Mouse (Mus musculus) CH12.LX (cell line): ENCODE data around the gene Atp2b4. TPM values are rescaled to one million over a fixed set of nuclear protein-coding genes. Genes with fewer than 3 reads are reported as not detected.

ENCODE experiments used
- DNase-seq: peaks from one replicate; pipeline ENCODE4 v3.0.0-alpha.2; 2013; ENCODE audit errors: extremely low read depth
- H3K27ac ChIP-seq: 2 replicates; pipeline ENCODE4 v1.5.1; 2012; ENCODE audit warnings: low read depth, mild to moderate bottlenecking, control low read depth, moderate library complexity; ENCODE audit not compliant: insufficient read depth
- H3K27me3 ChIP-seq: replicated peaks from 2 replicates; pipeline ENCODE3; 2012; ENCODE audit warnings: inconsistent platforms
- H3K36me3 ChIP-seq, 2 experiments: replicated peaks in 1 of 2; 2 replicates each; pipeline versions ENCODE3 to v1.6.1; 2012; ENCODE audit warnings: inconsistent platforms in 1 of 2, low read length in 1 of 2, mild to moderate bottlenecking in 1 of 2, mixed read lengths in 1 of 2, moderate library complexity in 1 of 2; ENCODE audit not compliant: control insufficient read depth in 1 of 2, insufficient read depth in 1 of 2
- H3K4me1 ChIP-seq, 2 experiments: 2 replicates each; pipeline ENCODE4 v1.6.1; 2012; ENCODE audit warnings: inconsistent platforms in 1 of 2, moderate library complexity in 1 of 2; ENCODE audit not compliant: insufficient read depth in 2 of 2, control insufficient read depth in 1 of 2
- H3K4me2 ChIP-seq: 2 replicates; pipeline ENCODE4 v1.6.1; 2012; ENCODE audit warnings: low read depth, mild to moderate bottlenecking, control low read depth; ENCODE audit not compliant: poor library complexity, insufficient read depth, severe bottlenecking
- H3K4me3 ChIP-seq, 3 experiments: fragments of 150-350 bp in 1 of 3; sonication (generic) in 1 of 3; replicated peaks in 1 of 3; 2 replicates each; pipeline versions ENCODE3 to v1.5.1; 2011 to 2012; ENCODE audit warnings: low read depth in 2 of 3, low read length in 2 of 3, mild to moderate bottlenecking in 2 of 3, moderate library complexity in 2 of 3, control low read depth in 1 of 3, improper control_type of control experiment in 1 of 3, inconsistent platforms in 1 of 3, mixed read lengths in 1 of 3; ENCODE audit not compliant: poor library complexity in 1 of 3
- H3K79me2 ChIP-seq: replicated peaks from 2 replicates; pipeline ENCODE4 v1.6.1; 2012; ENCODE audit warnings: mild to moderate bottlenecking, moderate library complexity; ENCODE audit not compliant: control insufficient read depth, poor library complexity, insufficient read depth, severe bottlenecking; ENCODE audit errors: extremely low read depth
- H3K9ac ChIP-seq: 2 replicates; pipeline ENCODE4 v1.6.1; 2012; ENCODE audit warnings: low read depth, mild to moderate bottlenecking, control low read depth, moderate library complexity; ENCODE audit not compliant: insufficient read depth
- H3K9me3 ChIP-seq: replicated peaks from 2 replicates; pipeline ENCODE3; 2012; ENCODE audit warnings: low read length, inconsistent platforms, mixed read lengths
- BHLHE40 ChIP-seq: IDR thresholded peaks from 2 replicates; pipeline ENCODE4 v1.6.1; 2011; ENCODE audit warnings: mild to moderate bottlenecking, low read depth, low read length, improper control_type of control experiment
- CHD2 ChIP-seq: IDR thresholded peaks from 2 replicates; pipeline ENCODE4 v1.6.1; 2011; ENCODE audit warnings: low read length, improper control_type of control experiment
- CTCF ChIP-seq, 2 experiments: IDR thresholded peaks in 1 of 2; conservative IDR thresholded peaks in 1 of 2; 2 replicates each; pipeline ENCODE4 v1.5.1; 2011 to 2012; ENCODE audit warnings: low read depth in 2 of 2, low read length in 2 of 2, improper control_type of control experiment in 1 of 2, inconsistent platforms in 1 of 2, mild to moderate bottlenecking in 1 of 2, moderate library complexity in 1 of 2
- E2F4 ChIP-seq: IDR thresholded peaks from 2 replicates; pipeline ENCODE4 v1.6.1; 2011; ENCODE audit warnings: low read depth, low read length, improper control_type of control experiment; ENCODE audit not compliant: insufficient replicate concordance
- ELF1 ChIP-seq: IDR thresholded peaks from 2 replicates; pipeline ENCODE4 v1.6.1; 2014; ENCODE audit warnings: low read depth, mild to moderate bottlenecking, inconsistent platforms, low read length, improper control_type of control experiment
- EP300 ChIP-seq: IDR thresholded peaks from 2 replicates; pipeline ENCODE4 v1.6.1; 2011; ENCODE audit warnings: low read length, improper control_type of control experiment
- ETS1 ChIP-seq: conservative IDR thresholded peaks from 2 replicates; pipeline ENCODE4 v1.6.1; 2012; ENCODE audit warnings: low read depth, mild to moderate bottlenecking, inconsistent platforms, low read length, improper control_type of control experiment, moderate library complexity
- GABPA ChIP-seq: IDR thresholded peaks from 2 replicates; pipeline ENCODE4 v1.6.1; 2012; ENCODE audit warnings: low read depth, low read length, improper control_type of control experiment, inconsistent platforms; ENCODE audit not compliant: insufficient replicate concordance
- JUN ChIP-seq: IDR thresholded peaks from 2 replicates; pipeline ENCODE4 v1.6.1; 2011; ENCODE audit warnings: low read depth, mild to moderate bottlenecking, low read length, improper control_type of control experiment, moderate library complexity; ENCODE audit not compliant: insufficient read depth
- JUND ChIP-seq: conservative IDR thresholded peaks from 2 replicates; pipeline ENCODE4 v1.6.1; 2011; ENCODE audit warnings: low read depth, low read length, improper control_type of control experiment
- KAT2A ChIP-seq: IDR thresholded peaks from 2 replicates; pipeline ENCODE4 v1.6.1; 2012; ENCODE audit warnings: low read length, improper control_type of control experiment, inconsistent platforms; ENCODE audit not compliant: insufficient replicate concordance
- MAFK ChIP-seq: IDR thresholded peaks from 2 replicates; pipeline ENCODE4 v1.6.1; 2011; ENCODE audit warnings: low read length, improper control_type of control experiment; ENCODE audit not compliant: insufficient replicate concordance
- MAX ChIP-seq: IDR thresholded peaks from 2 replicates; pipeline ENCODE4 v1.6.1; 2011; ENCODE audit warnings: low read length, improper control_type of control experiment
- MAZ ChIP-seq: IDR thresholded peaks from 2 replicates; pipeline ENCODE4 v1.6.1; 2012; ENCODE audit warnings: low read depth, mild to moderate bottlenecking, inconsistent platforms, low read length, improper control_type of control experiment, moderate library complexity
- MEF2A ChIP-seq: IDR thresholded peaks from 2 replicates; pipeline ENCODE4 v1.6.1; 2014; ENCODE audit warnings: low read depth, mild to moderate bottlenecking, inconsistent platforms, low read length, improper control_type of control experiment, borderline replicate concordance
- MYC ChIP-seq: IDR thresholded peaks from 2 replicates; pipeline ENCODE4 v1.6.1; 2011; ENCODE audit warnings: low read depth, mild to moderate bottlenecking, improper control_type of control experiment, low read length
- NELFE ChIP-seq: IDR thresholded peaks from 2 replicates; pipeline ENCODE4 v1.6.1; 2011; ENCODE audit warnings: low read depth, low read length, improper control_type of control experiment
- NRF1 ChIP-seq: IDR thresholded peaks from 2 replicates; pipeline ENCODE4 v1.6.1; 2014; ENCODE audit warnings: low read depth, mild to moderate bottlenecking, inconsistent platforms, low read length, improper control_type of control experiment, moderate library complexity
- PAX5 ChIP-seq: IDR thresholded peaks from 2 replicates; pipeline ENCODE4 v1.6.1; 2012; ENCODE audit warnings: low read length, inconsistent platforms, mixed read lengths
- POLR2A ChIP-seq: IDR thresholded peaks from 2 replicates; pipeline ENCODE4 v1.6.1; 2011; ENCODE audit warnings: low read depth, mild to moderate bottlenecking, improper control_type of control experiment, low read length
- POLR2AphosphoS2 ChIP-seq: IDR thresholded peaks from 2 replicates; pipeline ENCODE4 v1.6.1; 2011; ENCODE audit warnings: low read depth, low read length, improper control_type of control experiment
- RCOR1 ChIP-seq: conservative IDR thresholded peaks from 2 replicates; pipeline ENCODE4 v1.6.1; 2012; ENCODE audit warnings: low read depth, mild to moderate bottlenecking, inconsistent platforms, low read length, improper control_type of control experiment
- SMC3 ChIP-seq: IDR thresholded peaks from 2 replicates; pipeline ENCODE4 v1.6.1; 2011; ENCODE audit warnings: low read depth, low read length, improper control_type of control experiment
- TBP ChIP-seq: conservative IDR thresholded peaks from 2 replicates; pipeline ENCODE4 v1.6.1; 2011; ENCODE audit warnings: low read depth, low read length, improper control_type of control experiment
- TCF12 ChIP-seq: IDR thresholded peaks from 2 replicates; pipeline ENCODE4 v1.6.1; 2014; ENCODE audit warnings: low read depth, mild to moderate bottlenecking, inconsistent platforms, low read length, improper control_type of control experiment
- UBTF ChIP-seq: IDR thresholded peaks from 2 replicates; pipeline ENCODE4 v1.6.1; 2012; ENCODE audit warnings: low read depth, mild to moderate bottlenecking, inconsistent platforms, low read length, improper control_type of control experiment, moderate library complexity
- USF1 ChIP-seq: IDR thresholded peaks from 2 replicates; pipeline ENCODE4 v1.6.1; 2014; ENCODE audit warnings: low read depth, mild to moderate bottlenecking, inconsistent platforms, low read length, improper control_type of control experiment
- USF2 ChIP-seq: conservative IDR thresholded peaks from 2 replicates; pipeline ENCODE4 v1.6.1; 2011; ENCODE audit warnings: low read depth, low read length, improper control_type of control experiment
- ZC3H11A ChIP-seq: IDR thresholded peaks from 2 replicates; pipeline ENCODE4 v1.6.1; 2012; ENCODE audit warnings: low read depth, mild to moderate bottlenecking, inconsistent platforms, low read length, improper control_type of control experiment
- ZKSCAN1 ChIP-seq: IDR thresholded peaks from 2 replicates; pipeline ENCODE4 v1.6.1; 2012; ENCODE audit warnings: low read depth, inconsistent platforms, low read length, improper control_type of control experiment, borderline replicate concordance
- ZMIZ1 ChIP-seq: IDR thresholded peaks from 2 replicates; pipeline ENCODE4 v1.6.1; 2012; ENCODE audit warnings: low read depth, mild to moderate bottlenecking, inconsistent platforms, low read length, improper control_type of control experiment
- ZNF384 ChIP-seq: IDR thresholded peaks from 2 replicates; pipeline ENCODE4 v1.6.1; 2012; ENCODE audit warnings: low read depth, low read length, improper control_type of control experiment, inconsistent platforms
- dilution Hi-C: fragments of 300-500 bp; cut with MboI; formaldehyde crosslinking; loops from 2 replicates; pipeline ENCODE4 v1.14.3; 2020; ENCODE audit warnings: low sequenced_read_pairs; ENCODE audit not compliant: extremely low pct_unique_long_range_greater_than_20kb, extremely low pct_ligation_motif_present
- in situ Hi-C: fragments of 300-500 bp; cut with MboI; formaldehyde crosslinking; loops from 3 replicates; pipeline ENCODE4 v1.14.3; 2019; ENCODE audit warnings: low sequenced_read_pairs, low pct_ligation_motif_present, low pct_unique_long_range_greater_than_20kb, mixed read lengths
- polyA plus RNA-seq: library from polyadenylated mRNA; unstranded; fragments of >175 nt; gene quantifications from 2 replicates; pipeline ENCODE4 v1.2.1, GENCODE M21; 2012; ENCODE audit warnings: low read depth; ENCODE audit not compliant: insufficient read length
- total RNA-seq, 2 experiments: library from RNA; depleted of rRNA; stranded (reverse); fragments of 300-350 nt in 1 of 2; fragments of >200 nt in 1 of 2; gene quantifications; 2 replicates each; pipeline ENCODE4 v1.2.3; 2012 to 2014

Atp2b4 gene
- total and polyA plus RNA-seq, 3 experiments: 6.9 to 18.4 (median 17.5) TPM

DNA sequence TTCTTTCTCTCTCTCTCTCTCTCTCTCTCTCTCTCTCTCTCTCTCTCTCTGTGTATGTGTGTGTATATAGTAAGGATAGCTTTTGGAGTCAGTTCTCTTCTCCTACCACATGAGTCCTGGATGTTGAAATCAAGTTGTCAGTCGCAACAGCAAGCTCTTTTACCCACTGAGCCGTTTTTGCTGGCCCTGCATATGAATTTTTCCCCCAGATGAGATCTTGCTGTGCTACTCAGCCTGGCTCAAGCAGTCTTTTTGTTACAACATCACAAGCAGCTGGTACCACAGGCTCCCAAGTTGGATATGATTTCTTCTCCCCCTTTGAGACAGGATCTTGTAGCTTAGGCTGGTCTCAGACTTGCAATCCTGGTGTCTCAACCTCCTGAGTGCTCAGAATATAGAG is 17.7 kb upstream of the Atp2b4 start:
- H3K27ac ChIP-seq: no peak overlapping the region
- dilution Hi-C loops: no loop called here
- H3K36me3 ChIP-seq: peaks cover 0 to 6% of the 10 kb centered on the region in 2 experiments

DNA sequence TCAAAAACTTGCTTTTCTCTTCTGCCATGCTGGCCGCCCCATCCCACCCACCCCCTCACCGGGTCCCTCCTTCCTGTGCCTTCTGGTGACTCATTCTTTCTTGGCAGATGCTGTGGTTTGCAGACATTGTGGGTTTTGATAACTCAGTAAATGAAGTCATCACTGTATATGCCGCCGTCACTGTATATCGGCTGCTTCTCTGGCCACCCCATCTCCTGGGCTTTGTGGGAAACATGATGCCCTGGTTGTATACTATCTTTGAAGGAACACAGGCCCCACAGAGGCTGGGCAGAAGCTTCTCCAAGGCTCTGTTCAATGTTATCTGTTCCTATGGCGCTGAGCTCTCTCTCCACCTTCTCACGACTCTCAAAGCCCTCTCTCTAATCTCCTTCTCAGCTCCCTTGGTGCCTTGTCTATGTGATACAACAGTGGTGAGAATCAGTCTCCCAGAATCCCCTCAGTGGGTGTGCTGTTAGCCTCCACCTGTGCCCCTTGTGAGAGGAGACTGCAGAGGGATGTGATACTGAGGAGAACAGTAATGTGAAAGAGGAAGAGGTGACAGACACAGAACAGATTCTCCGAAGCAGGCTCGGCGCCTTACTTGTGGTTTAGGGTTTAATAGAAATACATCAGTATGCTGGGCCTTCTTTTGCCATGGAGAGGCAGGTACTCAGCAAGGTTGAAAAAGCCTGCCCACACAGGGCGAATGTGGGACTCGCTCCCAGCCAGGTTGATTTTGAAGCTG is 15.1 kb upstream of the Atp2b4 start:
- in situ Hi-C loops (no loop called here), dilution Hi-C loops (no loop called here)
- Histone ChIP-seq H3K4me2 (peak overlapping the region; percentile 81), H3K9ac (peak overlapping the region; percentile 2; the same call in 1 of the 2 replicates), H3K27ac (peak overlapping the region; percentile 60), H3K36me3 (no peaks in the 10 kb centered on the region), H3K4me1 (peaks cover 13 to 38% of the 10 kb centered on the region in 2 experiments), H3K79me2 (no peaks in the 10 kb centered on the region), H3K9me3 (no peaks in the 10 kb centered on the region), H3K27me3 (peaks cover 3% of the 10 kb centered on the region), H3K4me3 (no peak overlapping the region)
- peak; percentile 84 for DNase-seq
- TF ChIP-seq POLR2A: peak; percentile 23; the same call in 1 of the 2 replicates
- TF ChIP-seq SMC3: peak; percentile 9
- TF ChIP-seq MAX: no peak
- no peak for TF ChIP-seq GABPA
- TF ChIP-seq TCF12: peak; percentile 19; the same call in 1 of the 2 replicates
- no peak for TF ChIP-seq CTCF (conservative IDR thresholded peaks at IDR 0.05 in 1 of 2, IDR thresholded peaks at IDR 0.05 in 1 of 2; ENCODE audit: low read depth in 2 of 2, low read length in 2 of 2)
- no peak for TF ChIP-seq PAX5
- 0 out of 2 replicates have a peak, but pooled peaks have one; percentile 30 for TF ChIP-seq JUND
- TF ChIP-seq TBP: no peak
- no peak for TF ChIP-seq ZNF384
- TF ChIP-seq RCOR1: no peak
- no peak for TF ChIP-seq MYC
- no peak for TF ChIP-seq POLR2AphosphoS2
- no peak for TF ChIP-seq ZC3H11A
- TF ChIP-seq MAFK: no peak
- TF ChIP-seq EP300: peak; percentile 68
- no peak for TF ChIP-seq NELFE
- TF ChIP-seq ELF1: no peak
- TF ChIP-seq MAZ: 0 out of 2 replicates have a peak, but pooled peaks have one; percentile 16
- TF ChIP-seq ZMIZ1: no peak
- TF ChIP-seq ETS1: peak; percentile 53
- TF ChIP-seq MEF2A: no peak; the same call in 1 of the 2 replicates
- no peak for TF ChIP-seq CHD2
- TF ChIP-seq NRF1: no peak
- TF ChIP-seq UBTF: no peak

More for the DNA sequence above, 17.7 kb upstream of the Atp2b4 start:
- H3K4me1 ChIP-seq: peaks cover 27 to 63% of the 10 kb centered on the region in 2 experiments
- H3K79me2 ChIP-seq: no peaks in the 10 kb centered on the region
- H3K4me3 ChIP-seq: no peak overlapping the region
- no peak for DNase-seq
- TF ChIP-seq MAX: no peak
- TF ChIP-seq UBTF: no peak
- TF ChIP-seq ELF1: no peak
- TF ChIP-seq BHLHE40: no peak
- TF ChIP-seq RCOR1: no peak
- no peak for TF ChIP-seq CTCF (conservative IDR thresholded peaks at IDR 0.05 in 1 of 2, IDR thresholded peaks at IDR 0.05 in 1 of 2; ENCODE audit: low read depth in 2 of 2, low read length in 2 of 2)
- TF ChIP-seq ZMIZ1: no peak
- no peak for TF ChIP-seq MEF2A
- TF ChIP-seq KAT2A: no peak
- TF ChIP-seq JUN: no peak
- no peak for TF ChIP-seq USF2
- no peak for TF ChIP-seq ZKSCAN1
- no peak for TF ChIP-seq USF1
- no peak for TF ChIP-seq PAX5
- no peak for TF ChIP-seq E2F4
- TF ChIP-seq POLR2A: no peak
- no peak for TF ChIP-seq EP300
- TF ChIP-seq MAFK: no peak
- TF ChIP-seq TCF12: no peak
- TF ChIP-seq CHD2: no peak
- TF ChIP-seq, all 38 proteins: peak for 0
- Histone ChIP-seq H3K9ac (no peak overlapping the region), H3K27me3 (no peaks in the 10 kb centered on the region), H3K9me3 (no peaks in the 10 kb centered on the region), H3K4me2 (no peak overlapping the region)
- in situ Hi-C loops: no loop called here
